Mouse (Mus musculus): ENCODE measurements at regions not wholly inside any gene's neighbourhood (a gene's known extent, or its start where the extent isn't known, plus 50 kb on each side); places are given as distances from the start of the nearest gene placed in this dataset.
A peak's percentile ranks its signal among the peaks of the same experiment; 100 is the strongest.
"Not testable (repeated sequence)": the region's sequence is repeated elsewhere in the genome, so short reads cannot be mapped to it uniquely, and the experiment has no call there.

GRCm38 (mm10) chr6:18566934-18567333, 52.3 kb upstream of the Cttnbp2 start:
- not testable (repeated sequence) for DNase-seq (ENCODE audit: extremely low spot score)

GRCm38 (mm10) chr6:18569221-18569620, 54.6 kb upstream of the Cttnbp2 start:
- no peak for DNase-seq (ENCODE audit: extremely low spot score)

- DNase-seq (ENCODE audit: extremely low spot score), result no peak
Measured at GRCm38 (mm10) chr6:18578501-18578900, 63.9 kb upstream of the Cttnbp2 start.

DNA sequence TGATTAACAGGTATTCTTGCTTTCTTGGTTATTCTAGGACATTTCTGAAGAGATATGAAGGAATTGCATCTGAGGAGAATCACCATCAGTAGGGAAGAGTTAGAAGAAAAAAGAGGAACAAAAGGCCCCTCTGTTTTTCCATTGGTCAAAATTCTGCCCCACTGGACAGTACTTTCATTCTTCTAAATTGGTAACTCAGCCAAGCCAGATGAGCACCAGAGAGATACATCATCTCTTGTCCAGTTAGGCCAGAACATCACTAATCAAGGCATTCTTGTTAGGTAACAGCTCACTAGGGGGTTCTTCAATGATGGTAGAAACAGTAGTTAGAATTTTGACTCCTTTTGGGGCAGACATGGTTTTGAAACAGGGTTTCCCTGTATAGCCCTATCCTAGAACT, 74.8 kb upstream of the Cttnbp2 start:
- DNase-seq (ENCODE audit: extremely low spot score), result no peak

DNA sequence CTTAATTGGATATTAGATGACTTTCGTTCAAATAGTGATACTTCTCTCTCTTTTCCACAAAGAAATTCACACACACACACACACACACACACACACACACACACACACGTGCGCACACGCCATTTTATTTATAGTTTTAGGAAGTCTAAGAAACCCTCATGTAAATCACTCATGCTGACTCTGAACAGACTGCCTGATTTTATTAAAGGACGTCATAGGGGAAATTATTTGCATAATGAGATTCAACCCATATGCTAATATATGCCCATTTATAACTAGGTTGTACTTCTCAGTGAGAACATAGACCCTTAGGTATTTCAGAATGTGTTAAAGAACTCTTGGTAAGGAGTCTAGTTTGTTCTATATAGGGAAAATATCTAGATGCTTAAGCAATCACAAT, 82.0 kb upstream of the Cttnbp2 start:
- no peak for DNase-seq (ENCODE audit: extremely low spot score)

DNA sequence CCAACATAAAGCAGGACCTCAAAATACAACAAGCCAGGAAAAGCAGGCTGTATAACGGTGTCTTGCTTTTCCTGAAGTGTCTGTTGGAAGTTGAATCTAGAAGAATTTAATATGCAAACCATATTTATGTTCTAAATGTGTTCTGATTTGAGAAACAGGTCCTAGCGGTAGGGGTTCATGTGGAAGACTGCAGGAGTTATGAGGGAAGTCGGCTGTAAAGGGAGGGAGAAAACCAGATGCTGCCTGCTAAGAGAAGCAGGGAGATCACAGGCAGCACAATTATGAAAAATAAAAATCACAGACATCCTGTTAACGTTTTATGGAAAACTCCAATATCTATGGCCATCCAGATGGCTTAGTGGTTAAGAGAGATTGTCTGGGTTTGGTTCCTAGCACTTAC, 85.0 kb upstream of the Cttnbp2 start:
- no peak for DNase-seq (ENCODE audit: extremely low spot score)

DNA sequence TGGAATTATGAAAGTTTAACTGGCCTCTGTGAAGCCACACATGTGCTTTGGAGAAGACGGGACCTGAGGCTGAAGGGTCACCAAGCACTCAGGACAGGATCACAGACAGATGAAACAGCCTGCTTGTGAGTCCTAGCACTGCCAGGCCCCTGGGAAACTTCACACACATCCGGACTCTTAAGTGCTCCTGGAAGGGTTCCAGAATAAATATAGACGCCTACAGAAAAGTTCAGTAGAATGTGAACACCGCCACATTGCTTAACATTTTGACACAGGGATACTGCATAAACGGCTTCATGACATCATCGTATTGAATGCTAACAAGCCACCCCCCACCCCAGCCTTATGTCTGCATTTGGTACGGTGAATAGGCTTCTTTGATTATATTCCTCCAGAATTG, 87.3 kb upstream of the Cttnbp2 start:
- no peak for DNase-seq (ENCODE audit: extremely low spot score)

- DNase-seq (ENCODE audit: extremely low spot score), result no peak
Measured at GRCm38 (mm10) chr6:18621372-18622262, 107.0 kb upstream of the Cttnbp2 start.

DNA sequence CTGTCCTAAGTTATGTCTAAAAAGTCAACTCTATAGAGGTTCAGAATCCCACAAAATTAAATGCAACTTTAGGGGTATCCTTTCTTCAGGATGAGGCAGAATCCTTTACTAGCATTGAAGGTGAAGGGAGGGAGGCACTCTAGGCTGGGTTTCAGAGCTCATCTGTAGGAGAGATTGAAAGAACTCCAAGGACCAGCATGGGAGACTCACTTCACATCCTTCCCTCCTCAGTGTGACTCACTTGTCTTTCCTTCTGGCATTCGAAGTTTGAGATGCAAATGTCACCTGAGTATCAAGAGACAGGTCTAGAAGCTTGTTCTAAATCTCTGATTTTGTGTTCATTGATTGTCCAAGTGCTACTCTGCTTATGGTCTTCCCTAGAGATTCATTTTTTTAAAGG, 113.9 kb upstream of the Cttnbp2 start:
- DNase-seq (ENCODE audit: extremely low spot score), result no peak

GRCm38 (mm10) chr6:18633540-18634200, 119.0 kb upstream of the Cttnbp2 start:
- no peak for DNase-seq (ENCODE audit: extremely low spot score)

DNA sequence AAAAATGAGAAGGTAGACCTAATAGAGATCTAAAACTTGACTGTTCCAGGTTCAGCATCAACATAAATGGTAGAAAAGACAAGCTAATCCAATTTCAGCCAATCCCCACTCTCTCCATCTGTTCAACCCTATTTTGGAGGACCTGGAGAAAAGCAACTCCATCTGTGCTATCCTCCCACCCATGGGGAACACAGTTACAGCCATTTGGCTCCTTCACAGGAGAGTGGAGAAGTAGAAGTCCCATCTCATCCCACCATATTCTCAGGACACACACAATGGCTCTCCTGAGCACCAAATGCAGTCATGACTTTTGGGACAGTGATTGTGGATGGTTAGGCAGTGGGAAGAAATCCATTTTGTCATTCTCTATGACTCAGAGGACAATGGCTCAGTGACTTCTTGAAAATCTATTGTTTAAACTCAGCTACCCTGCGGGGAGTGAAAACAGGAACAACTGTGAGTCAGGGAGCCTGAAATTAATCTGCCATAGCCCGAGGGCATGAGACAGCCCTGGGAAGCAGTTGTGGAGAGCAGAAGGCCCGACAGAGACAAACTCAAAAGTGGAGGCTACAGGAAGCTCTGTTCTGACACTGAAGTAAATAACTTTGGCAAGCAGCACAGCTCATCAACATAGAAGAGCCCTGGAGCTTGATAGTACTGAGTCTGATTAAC, 125.2 kb upstream of the Cttnbp2 start:
- peak; percentile 1 for DNase-seq (ENCODE audit: extremely low spot score)

DNA sequence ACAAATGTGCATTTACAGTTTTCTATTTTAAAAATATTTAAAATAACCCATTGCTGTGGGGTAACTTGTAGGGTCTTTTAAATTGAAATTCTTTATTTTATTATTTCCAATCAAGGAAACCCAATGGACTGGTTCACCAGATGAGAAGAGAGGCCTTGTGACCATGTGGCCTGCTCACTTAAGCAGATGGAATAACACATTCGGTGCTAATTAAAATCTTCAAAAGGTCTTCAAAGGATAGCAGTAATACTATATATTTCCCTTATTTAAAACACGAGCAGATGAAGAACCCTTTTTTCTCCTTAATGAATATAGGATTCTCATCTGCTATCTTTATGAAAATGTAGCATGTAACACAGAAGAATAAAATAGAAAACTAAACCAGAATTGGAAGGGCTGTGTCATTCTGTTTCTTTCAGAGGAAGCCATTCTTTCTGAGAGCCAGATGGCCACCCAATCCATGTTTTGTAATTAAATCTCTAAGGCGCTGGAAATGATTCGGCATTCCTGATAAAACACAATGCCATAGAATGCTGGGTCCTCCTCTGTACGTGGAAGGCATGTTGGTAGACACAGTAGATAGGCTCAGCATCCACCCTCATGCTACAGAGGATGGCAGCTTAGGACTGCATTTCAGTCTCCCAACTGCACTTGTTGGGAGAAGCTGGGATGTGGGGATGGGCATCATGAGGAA, 134.4 kb upstream of the Cttnbp2 start:
- DNase-seq (ENCODE audit: extremely low spot score), result no peak

DNA sequence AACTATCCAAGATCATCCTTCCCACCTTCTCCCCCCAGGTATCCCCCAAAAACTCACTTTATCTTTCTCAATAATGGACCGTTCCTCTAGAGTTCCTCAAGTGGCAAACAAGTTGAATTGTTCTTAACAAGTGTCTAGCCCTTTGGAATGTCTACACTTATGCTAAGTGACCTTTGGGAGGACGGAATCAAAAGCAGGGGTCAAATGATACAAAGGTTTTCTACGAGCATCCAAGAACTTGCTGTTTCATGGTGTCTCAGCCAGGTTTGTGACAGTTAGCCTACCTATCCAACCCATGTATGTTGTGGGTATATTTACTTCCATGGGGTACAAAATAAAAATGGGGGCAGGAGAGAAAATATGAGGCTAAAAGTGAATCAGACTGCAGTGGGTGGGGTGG, 136.7 kb upstream of the Cttnbp2 start:
- DNase-seq (ENCODE audit: extremely low spot score), result no peak

DNA sequence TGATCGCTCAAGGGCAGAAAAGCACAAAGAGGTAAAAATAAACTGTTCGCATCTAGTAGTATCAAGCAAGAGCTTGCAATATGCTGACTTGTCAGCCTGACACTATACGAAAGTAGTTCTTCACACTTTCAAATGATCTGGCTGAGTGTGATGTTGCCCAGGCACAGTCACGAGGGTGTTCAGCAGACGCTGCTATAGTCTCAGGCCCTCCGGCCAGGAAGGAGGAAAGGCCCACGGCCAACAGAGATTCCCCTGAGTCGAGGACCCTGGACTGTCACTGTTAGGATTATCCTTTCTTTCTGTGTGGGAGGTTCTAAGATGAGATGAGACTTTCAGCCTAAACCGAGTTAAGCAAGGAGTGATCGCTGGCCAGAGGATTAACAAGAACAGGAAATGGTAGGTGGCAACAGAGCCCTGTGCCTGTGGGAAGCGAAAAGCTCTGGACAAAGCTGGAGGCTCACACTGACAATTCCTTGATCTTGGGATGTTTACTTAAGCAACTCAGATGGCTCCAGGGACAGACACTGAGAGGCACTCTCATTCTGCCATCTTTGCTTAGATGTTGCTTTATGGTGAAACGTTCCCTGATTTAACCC, 137.5 kb upstream of the Cttnbp2 start:
- no peak for DNase-seq (ENCODE audit: extremely low spot score)

GRCm38 (mm10) chr6:18654275-18654674, 139.6 kb upstream of the Cttnbp2 start:
- DNase-seq (ENCODE audit: extremely low spot score), result no peak

DNA sequence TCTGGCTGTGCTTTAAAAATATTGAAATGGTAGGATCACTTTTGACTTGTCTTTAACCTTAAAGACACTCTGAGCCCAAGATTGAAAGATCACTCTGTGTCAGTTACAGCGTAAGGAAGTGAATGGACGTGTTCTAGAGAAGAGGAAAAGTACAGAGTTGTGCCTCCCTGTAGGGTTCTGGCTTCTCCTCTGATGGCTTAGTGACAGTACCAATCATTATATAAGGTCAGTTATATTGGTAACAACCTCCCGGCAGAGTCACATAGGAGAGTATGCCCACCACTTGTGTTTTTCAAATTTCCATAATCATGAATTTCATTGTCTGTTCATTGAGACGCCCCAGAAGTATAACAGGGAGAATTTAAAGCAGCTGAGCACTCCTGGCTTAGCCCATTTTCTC, 141.6 kb upstream of the Cttnbp2 start:
- DNase-seq (ENCODE audit: extremely low spot score), result no peak

DNA sequence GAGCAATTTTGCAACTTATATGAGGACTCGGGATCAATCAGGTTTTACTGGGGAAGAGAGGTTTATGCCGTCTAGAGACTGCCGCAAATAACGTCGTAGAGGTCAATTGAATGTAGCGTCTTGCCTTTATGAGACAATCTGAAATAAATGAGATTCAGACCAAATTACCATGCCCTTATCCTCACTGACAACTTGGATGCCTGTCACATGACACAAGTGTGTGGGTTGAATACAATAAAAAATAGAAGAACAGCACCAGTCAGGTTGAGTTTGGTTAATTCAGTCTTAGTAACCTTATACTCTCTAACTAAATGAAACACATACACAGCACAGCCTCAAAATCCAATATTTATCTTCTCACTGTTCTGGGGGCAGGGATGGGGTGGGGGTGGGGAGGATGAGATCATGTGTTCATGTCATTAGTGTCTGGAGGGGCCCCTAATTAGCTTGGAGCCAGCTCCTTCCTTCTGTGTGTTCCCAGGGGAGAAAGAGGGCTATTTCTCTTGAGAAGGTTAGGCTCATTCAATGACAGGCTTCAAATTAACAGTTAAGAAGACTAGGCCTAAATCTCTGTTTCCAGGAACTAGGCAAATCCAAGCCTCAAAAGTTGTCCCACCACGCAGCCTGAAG, 142.2 kb upstream of the Cttnbp2 start:
- no peak for DNase-seq (ENCODE audit: extremely low spot score)

DNA sequence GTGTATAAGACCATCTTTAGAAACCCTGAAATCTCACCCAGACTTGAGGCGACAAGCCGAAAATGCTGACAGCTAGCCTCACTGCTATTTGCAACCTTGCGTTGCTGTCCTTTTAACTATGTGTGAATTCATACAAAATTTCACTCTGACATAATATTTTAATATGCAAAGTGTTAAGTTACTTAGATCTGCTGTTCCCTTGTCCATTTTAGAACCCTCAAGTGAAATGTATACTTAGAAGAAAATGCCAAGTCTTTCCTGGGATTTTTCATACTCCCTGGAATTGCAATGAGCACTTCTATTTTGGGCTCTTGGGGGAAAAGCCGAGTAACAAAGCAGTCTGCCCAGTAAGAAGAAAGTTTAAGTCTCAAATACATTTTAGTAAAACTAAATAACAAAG, 150.0 kb upstream of the Cttnbp2 start:
- DNase-seq (ENCODE audit: extremely low spot score), result no peak

- DNase-seq (ENCODE audit: extremely low spot score), result no peak
Measured at GRCm38 (mm10) chr6:18665992-18666391, 151.3 kb upstream of the Cttnbp2 start.

DNA sequence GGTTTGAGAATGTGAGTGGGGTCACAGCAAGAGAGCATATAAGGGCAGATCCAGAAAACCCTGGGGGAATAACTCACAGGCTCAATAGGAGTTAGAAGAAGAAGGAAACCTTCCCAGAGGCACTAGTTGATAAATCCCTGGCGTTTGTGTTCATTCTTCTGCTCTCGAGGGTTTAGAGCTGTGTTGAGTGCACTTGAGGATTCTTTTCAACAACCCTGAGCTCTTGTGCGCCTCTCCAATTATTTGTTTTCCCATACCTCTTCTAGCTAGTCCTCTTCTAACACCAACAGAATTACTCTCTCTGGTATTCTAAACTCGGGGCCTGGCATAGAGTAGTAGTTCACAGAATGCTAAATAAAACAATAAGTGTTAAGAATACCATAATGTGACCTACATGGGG, 151.9 kb upstream of the Cttnbp2 start:
- DNase-seq (ENCODE audit: extremely low spot score), result no peak

GRCm38 (mm10) chr6:18670677-18671076, 156.0 kb upstream of the Cttnbp2 start:
- no peak for DNase-seq (ENCODE audit: extremely low spot score)

Data from embryo, embryonic 9.5 days (tissue).